Mouse (Mus musculus): ENCODE data around the gene Mtfp1. TPM values are rescaled to one million over a fixed set of nuclear protein-coding genes. Genes with fewer than 3 reads are reported as not detected.

The Mtfp1 gene
- total RNA-seq, 2 experiments from 2014 or later = 40.8 to 47.8 TPM

Small RNA genes within 50 kb of the gene (microRNA-seq; reads per million reads assigned to microRNA genes)
- 0 to 1.9 reads per million in 2 experiments for gene Mir3060

Other genes with a start within 250 kb of the Mtfp1 start
- under 1 TPM; 0.45 to 0.47 TPM for gene Osbp2, start 231.5 kb downstream of the Mtfp1 start, total RNA-seq (2021)
- under 1 TPM; 0.10 to 0.11 TPM for gene 4921536K21Rik, start 200.3 kb downstream of the Mtfp1 start, total RNA-seq (2021)
- gene Dusp18, start 200.2 kb downstream of the Mtfp1 start, total RNA-seq (2021) = 1 to 10 TPM; 2.7 to 4.0 TPM
- gene Slc35e4, start 180.8 kb downstream of the Mtfp1 start, total RNA-seq (2021) = 10 to 100 TPM; 17.4 to 20.3 TPM
- gene Tcn2, start 163.3 kb downstream of the Mtfp1 start, total RNA-seq (2021) = 10 to 100 TPM; 18.8 to 22.8 TPM
- gene Pes1, start 131.5 kb downstream of the Mtfp1 start, total RNA-seq (2021) = 10 to 100 TPM; 32.2 to 37.1 TPM
- not detected for gene 4930556J24Rik, start 118.7 kb downstream of the Mtfp1 start, total RNA-seq (2021)
- 1 to 10 TPM; 1.1 to 3.0 TPM for gene Gal3st1, start 111.8 kb downstream of the Mtfp1 start, total RNA-seq (2021)
- gene Sec14l4, start 64.0 kb downstream of the Mtfp1 start, total RNA-seq (2021) = not detected
- gene Sec14l3, start 30.6 kb downstream of the Mtfp1 start, total RNA-seq (2021) = not detected
- gene Sec14l2, start 28.0 kb upstream of the Mtfp1 start, total RNA-seq (2021) = under 1 TPM; 0.95 to 0.96 TPM
- gene Rnf215, start 39.8 kb upstream of the Mtfp1 start, total RNA-seq (2021) = 1 to 10 TPM; 6.3 to 8.7 TPM
- gene Ccdc157, start 64.8 kb upstream of the Mtfp1 start, total RNA-seq (2021) = 1 to 10 TPM; 3.3 to 5.6 TPM
- gene Sf3a1, start 64.9 kb upstream of the Mtfp1 start, total RNA-seq (2021) = 10 to 100 TPM; 17.1 to 22.8 TPM
- 1 to 10 TPM; 5.3 to 5.4 TPM for gene Tbc1d10a, start 91.3 kb upstream of the Mtfp1 start, total RNA-seq (2021)
- gene Castor1, start 122.8 kb upstream of the Mtfp1 start, total RNA-seq (2021) = 1 to 10 TPM; 4.3 to 8.9 TPM
- gene Osm, start 141.0 kb upstream of the Mtfp1 start, total RNA-seq (2021) = not detected
- under 1 TPM; 0.24 to 0.45 TPM for gene Lif, start 162.1 kb upstream of the Mtfp1 start, total RNA-seq (2021)

Measured in gastrocnemius, postnatal 14 days (tissue).